Mouse (Mus musculus) liver, adult 2 months (tissue): ENCODE measurements around the gene Mtmr4.

Experiments used
- CTCF ChIP-seq: fragments of 200-500 bp; IDR thresholded peaks from 2 replicates; pipeline ENCODE4 v1.5.1; 2011; ENCODE audit warnings: low read depth, low read length, control low read depth
- POLR2A ChIP-seq: fragments of 200-500 bp; IDR thresholded peaks from 2 replicates; pipeline ENCODE4 v1.6.1; 2011; ENCODE audit warnings: low read length, control low read depth; ENCODE audit not compliant: insufficient read depth; ENCODE audit errors: extremely low read depth

DNA sequence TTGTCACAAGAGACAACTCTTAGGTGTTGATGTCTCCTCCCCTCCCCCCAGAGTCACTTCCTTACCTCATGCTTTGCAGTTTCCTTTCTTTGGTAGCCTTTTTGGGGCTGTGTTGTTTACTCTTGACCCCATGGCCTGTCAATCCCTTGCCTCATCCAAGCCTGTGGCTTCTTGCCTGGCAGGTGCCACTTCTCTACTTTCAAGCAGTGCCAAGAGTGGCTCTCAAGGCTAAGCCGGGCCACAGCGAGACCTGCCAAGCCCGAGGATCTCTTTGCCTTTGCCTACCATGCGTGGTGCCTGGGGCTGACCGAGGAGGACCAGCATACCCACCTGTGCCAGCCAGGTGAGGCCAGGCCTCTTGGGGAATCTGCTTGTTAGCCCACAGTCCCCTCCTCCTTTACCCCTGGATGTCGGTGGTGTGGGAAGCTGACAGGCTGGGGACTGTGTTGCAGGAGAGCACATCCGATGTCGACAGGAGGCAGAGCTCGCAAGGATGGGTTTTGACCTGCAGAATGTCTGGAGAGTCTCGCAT is 8.4 kb downstream of the Mtmr4 start:
- TF ChIP-seq CTCF (no peak), POLR2A (no peak)
